Mouse (Mus musculus) megakaryocyte, embryonic 14.5 days (primary cell): ENCODE data around the gene Acta1.

ENCODE experiments used
- FLI1 ChIP-seq: IDR thresholded peaks from 2 replicates; pipeline ENCODE4 v1.6.1; 2012; ENCODE audit warnings: low read length, inconsistent platforms, mixed read lengths
- GATA1 ChIP-seq: IDR thresholded peaks from 3 replicates; pipeline ENCODE4 v1.6.1; 2012; ENCODE audit warnings: mixed read lengths, low read length, inconsistent platforms, borderline replicate concordance

- TF ChIP-seq GATA1: no peak
- no peak for TF ChIP-seq FLI1
Observed at GRCm38 (mm10) chr8:123858941-123859647, 35.5 kb downstream of the Acta1 start.
